ENCODE assay signal across 25 mouse cellular contexts in the genomic region with DNA sequence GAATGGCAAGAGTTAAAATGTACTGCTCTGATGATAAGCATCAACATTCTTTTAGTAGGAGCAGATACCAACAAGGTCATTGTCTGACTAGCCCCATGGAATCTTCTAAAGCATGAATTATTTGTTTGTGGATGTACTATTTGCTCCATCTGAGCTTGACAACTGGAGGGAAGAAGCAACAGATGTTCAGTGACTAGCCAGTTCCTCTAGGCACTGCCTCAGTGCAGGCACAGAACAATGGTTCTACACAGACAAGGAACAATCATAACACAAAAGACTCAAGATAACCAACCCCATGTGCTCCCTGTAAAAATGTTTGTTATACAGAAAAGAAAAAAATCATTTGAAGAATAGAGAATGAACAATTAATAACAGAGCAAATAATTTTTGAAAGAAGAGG. TPM values are rescaled to one million over a fixed set of nuclear protein-coding genes. Genes with fewer than 3 reads are reported as not detected.
DNase-seq lines count a peak whose midpoint lies in the region; ATAC-seq and TF ChIP-seq lines count a peak whose summit lies in the region.
"Had no signal": no experiment of that assay in that cellular context is flagged by ENCODE, and none has a peak within 500 bp of the region (broad histone marks: within the 10 kb centered on the region; RNA-seq: fewer than 3 reads in every experiment).

No protein-coding gene starts in this region.

- ATAC-seq in embryonic facial prominence, embryonic 13.5 days (ENCODE audit: insufficient number of reproducible peaks, insufficient read depth, low FRiP score, low TSS enrichment, low read depth), result no peak
- ATAC-seq in kidney, postnatal 0 days (replicated peaks; ENCODE audit: low FRiP score, low read depth), result no peak
- no peak for ATAC-seq in kidney, embryonic 16.5 days (ENCODE audit: low FRiP score, low TSS enrichment)
- peak; percentile 62; the same call in 1 of the 2 replicates for ATAC-seq in lung, embryonic 16.5 days (ENCODE audit: low read depth)
- ATAC-seq: forebrain, embryonic 14.5 days; intestine, postnatal 0 days; midbrain, embryonic 13.5 days had no signal

- H3K9me3 ChIP-seq in embryonic facial prominence, embryonic 13.5 days, result no peaks in the 10 kb centered on the region
- no peaks in the 10 kb centered on the region for H3K9me3 ChIP-seq in embryonic facial prominence, embryonic 10.5 days
- H3K9me3 ChIP-seq in kidney, postnatal 0 days (replicated peaks; ENCODE audit: low read length), result no peaks in the 10 kb centered on the region
- no peaks in the 10 kb centered on the region for H3K9me3 ChIP-seq in kidney, embryonic 16.5 days (ENCODE audit: low read length)
- no peaks in the 10 kb centered on the region for H3K9me3 ChIP-seq in lung, embryonic 16.5 days (ENCODE audit: control insufficient read depth, low read length)
- H3K9me3 ChIP-seq: heart, embryonic 12.5 days; hindbrain, embryonic 10.5 days; midbrain, embryonic 13.5 days had no signal

- no peak overlapping the region for H3K9ac ChIP-seq in embryonic facial prominence, embryonic 13.5 days
- no peak overlapping the region for H3K9ac ChIP-seq in kidney, postnatal 0 days (ENCODE audit: low read depth, low read length)
- H3K9ac ChIP-seq in kidney, embryonic 16.5 days (replicated peaks; ENCODE audit: low read length), result no peak overlapping the region
- H3K9ac ChIP-seq in lung, embryonic 16.5 days (ENCODE audit: low read length), result no peak overlapping the region
- H3K9ac ChIP-seq: heart, embryonic 12.5 days; midbrain, embryonic 13.5 days had no signal

- DNase-seq in embryonic facial prominence, embryonic 10.5 days (ENCODE audit: low spot score), result no peak
- peak; percentile 12 for DNase-seq in kidney, postnatal 0 days (ENCODE audit: low spot score)
- no peak for DNase-seq in lung, postnatal 4 days
- DNase-seq in mesoderm, embryonic 11.5 days (ENCODE audit: low read depth, low spot score), result peak; percentile 21
- DNase-seq in adrenal gland, adult 18-20 months (ENCODE audit: low spot score in 2 of 2), result no peak
- DNase-seq: adrenal gland, postnatal 25 days; cerebellum, adult 9-10 months; gastrocnemius, postnatal 25 days; heart, adult 18-20 months; heart, postnatal 10 days; kidney, postnatal 14 days; right cerebral cortex, postnatal 25 days; spleen, adult 18-20 months had no signal

- H3K4me3 ChIP-seq in embryonic facial prominence, embryonic 13.5 days, result no peak overlapping the region
- H3K4me3 ChIP-seq in embryonic facial prominence, embryonic 10.5 days, result no peak overlapping the region
- no peak overlapping the region for H3K4me3 ChIP-seq in kidney, postnatal 0 days (replicated peaks; ENCODE audit: low read depth, low read length)
- no peak overlapping the region for H3K4me3 ChIP-seq in kidney, embryonic 16.5 days (ENCODE audit: low read length)
- H3K4me3 ChIP-seq in lung, embryonic 16.5 days (ENCODE audit: low read length), result no peak overlapping the region
- H3K4me3 ChIP-seq: heart, embryonic 12.5 days; hindbrain, embryonic 10.5 days; midbrain, embryonic 13.5 days had no signal

- H3K4me2 ChIP-seq in embryonic facial prominence, embryonic 13.5 days, result no peak overlapping the region
- H3K4me2 ChIP-seq in kidney, postnatal 0 days (ENCODE audit: low read length), result no peak overlapping the region
- H3K4me2 ChIP-seq in kidney, embryonic 16.5 days (replicated peaks; ENCODE audit: low read depth, low read length), result no peak overlapping the region
- no peak overlapping the region for H3K4me2 ChIP-seq in lung, embryonic 16.5 days (ENCODE audit: low read depth, low read length)
- H3K4me2 ChIP-seq: heart, embryonic 12.5 days; midbrain, embryonic 13.5 days had no signal

- H3K36me3 ChIP-seq in embryonic facial prominence, embryonic 13.5 days, result no peaks in the 10 kb centered on the region
- H3K36me3 ChIP-seq in embryonic facial prominence, embryonic 10.5 days (replicated peaks), result peaks cover 5% of the 10 kb centered on the region; the same call in 1 of the 2 replicates
- no peaks in the 10 kb centered on the region for H3K36me3 ChIP-seq in kidney, postnatal 0 days (ENCODE audit: insufficient read depth, low read length)
- H3K36me3 ChIP-seq in kidney, embryonic 16.5 days (ENCODE audit: insufficient read depth, low read length), result no peaks in the 10 kb centered on the region
- no peaks in the 10 kb centered on the region for H3K36me3 ChIP-seq in lung, embryonic 16.5 days (ENCODE audit: control insufficient read depth, insufficient read depth, low read length)
- H3K36me3 ChIP-seq: heart, embryonic 12.5 days; midbrain, embryonic 13.5 days had no signal

- 0 out of 2 replicates have a peak overlapping the region, but pooled peaks have one; percentile 16 for H3K27ac ChIP-seq in embryonic facial prominence, embryonic 13.5 days
- no peak overlapping the region for H3K27ac ChIP-seq in embryonic facial prominence, embryonic 10.5 days (replicated peaks)
- H3K27ac ChIP-seq in kidney, postnatal 0 days, result peak overlapping the region; percentile 31; the same call in 1 of the 2 replicates
- no peak overlapping the region for H3K27ac ChIP-seq in kidney, embryonic 16.5 days (ENCODE audit: low read length)
- 0 out of 2 replicates have a peak overlapping the region, but pooled peaks have one; percentile 17 for H3K27ac ChIP-seq in lung, embryonic 16.5 days (ENCODE audit: low read length)
- H3K27ac ChIP-seq: hindbrain, embryonic 10.5 days; midbrain, embryonic 13.5 days had no signal

- TF ChIP-seq CTCF in kidney, postnatal 0 days (IDR thresholded peaks at IDR 0.05; ENCODE audit: low read depth), result no peak

- H3K4me1 ChIP-seq in embryonic facial prominence, embryonic 13.5 days, result peaks cover 21% of the 10 kb centered on the region
- peaks cover 16% of the 10 kb centered on the region for H3K4me1 ChIP-seq in embryonic facial prominence, embryonic 10.5 days
- no peaks in the 10 kb centered on the region for H3K4me1 ChIP-seq in kidney, postnatal 0 days (replicated peaks; ENCODE audit: insufficient read depth, low read length)
- 0 out of 2 replicates have a peak, but pooled peaks cover 3% of the 10 kb centered on the region for H3K4me1 ChIP-seq in kidney, embryonic 16.5 days (ENCODE audit: insufficient read depth, low read length)
- peaks cover 4% of the 10 kb centered on the region; the same call in 1 of the 2 replicates for H3K4me1 ChIP-seq in lung, embryonic 16.5 days (replicated peaks; ENCODE audit: control insufficient read depth, insufficient read depth, low read length)

- no peaks in the 10 kb centered on the region for H3K27me3 ChIP-seq in embryonic facial prominence, embryonic 13.5 days
- H3K27me3 ChIP-seq in embryonic facial prominence, embryonic 10.5 days (replicated peaks; ENCODE audit: low read depth, poor library complexity, severe bottlenecking), result no peaks in the 10 kb centered on the region
- no peaks in the 10 kb centered on the region for H3K27me3 ChIP-seq in kidney, postnatal 0 days (ENCODE audit: insufficient read depth, low read length)
- H3K27me3 ChIP-seq in kidney, embryonic 16.5 days (ENCODE audit: insufficient read depth, low read length), result no peaks in the 10 kb centered on the region
- no peaks in the 10 kb centered on the region for H3K27me3 ChIP-seq in lung, embryonic 16.5 days (ENCODE audit: control insufficient read depth, insufficient read depth, low read depth, low read length)
- H3K27me3 ChIP-seq: heart, embryonic 12.5 days; midbrain, embryonic 13.5 days had no signal

RNA-seq across cellular contexts. Expression of gene Usp31, which starts 9.9 kb away (rescaled TPM):
- 2.4 TPM in 2 replicates for polyA plus RNA-seq in embryonic facial prominence, embryonic 13.5 days (2015; fragmentation: Nextera tagmentation; extraction: Ambion mirVana)
- polyA plus RNA-seq in embryonic facial prominence, embryonic 10.5 days (2016; fragmentation: Nextera tagmentation; extraction: Ambion mirVana), result 2.7 and 2.8 TPM in 2 replicates
- polyA plus RNA-seq in kidney, postnatal 0 days (2015; fragmentation: Nextera tagmentation; extraction: Ambion mirVana), result 1.3 and 1.6 TPM in 2 replicates
- polyA plus RNA-seq in kidney, embryonic 16.5 days (2015; fragmentation: Nextera tagmentation; extraction: Ambion mirVana), result 2.0 and 2.1 TPM in 2 replicates
- 1.7 and 2.0 TPM in 2 replicates for polyA plus RNA-seq in lung, embryonic 16.5 days (2015; fragmentation: Nextera tagmentation; extraction: Ambion mirVana)
- 10 to 100 TPM; 15.8 to 17.1 TPM for total RNA-seq in adrenal gland, adult 18-20 months (2021)

RNA-seq across cellular contexts. Expression of gene Scnn1g, which starts 37.1 kb away (rescaled TPM):
- 0.98 and 1.2 TPM in 2 replicates for polyA plus RNA-seq in embryonic facial prominence, embryonic 13.5 days (2015; fragmentation: Nextera tagmentation; extraction: Ambion mirVana)
- 0.27 and 0.97 TPM in 2 replicates for polyA plus RNA-seq in embryonic facial prominence, embryonic 10.5 days (2016; fragmentation: Nextera tagmentation; extraction: Ambion mirVana)
- polyA plus RNA-seq in kidney, postnatal 0 days (2015; fragmentation: Nextera tagmentation; extraction: Ambion mirVana), result 59.7 and 64.2 TPM in 2 replicates
- polyA plus RNA-seq in kidney, embryonic 16.5 days (2015; fragmentation: Nextera tagmentation; extraction: Ambion mirVana), result 38.7 and 40.7 TPM in 2 replicates
- polyA plus RNA-seq in lung, embryonic 16.5 days (2015; fragmentation: Nextera tagmentation; extraction: Ambion mirVana), result 11.5 and 13.9 TPM in 2 replicates
- not detected for total RNA-seq in adrenal gland, adult 18-20 months (2021)
- total RNA-seq: gastrocnemius, postnatal 25 days; heart, adult 18-20 months; heart, postnatal 10 days; liver, adult 2 months; megakaryocyte, adult 5-6 weeks had no signal
- polyA plus RNA-seq: forebrain, embryonic 14.5 days; heart, embryonic 12.5 days; limb, embryonic 11.5 days; liver, adult 2 months; liver, embryonic 16.5 days; midbrain, embryonic 13.5 days had no signal

Comparison
In these comparisons a context has a peak if more than half of its experiments do, and no peak if none do; other contexts are left out.
1. H3K27ac ChIP-seq: peak in embryonic facial prominence, embryonic 13.5 days (single experiment), kidney, postnatal 0 days (single experiment) and lung, embryonic 16.5 days (single experiment); none in embryonic facial prominence, embryonic 10.5 days (single experiment) and kidney, embryonic 16.5 days (single experiment).
2. DNase-seq: peak in kidney, postnatal 0 days (single experiment) and mesoderm, embryonic 11.5 days (single experiment); none in embryonic facial prominence, embryonic 10.5 days (single experiment), lung, postnatal 4 days (0 of 2) and adrenal gland, adult 18-20 months (0 of 2).